Mouse (Mus musculus) mesoderm, embryonic 11.5 days (tissue): ENCODE measurements at regions not wholly inside any gene's neighbourhood (a gene's known extent, or its start where the extent isn't known, plus 50 kb on each side); places are given as distances from the start of the nearest gene placed in this dataset.
"Not testable (repeated sequence)": the region's sequence is repeated elsewhere in the genome, so short reads cannot be mapped to it uniquely, and the experiment has no call there.

Experiments used
- DNase-seq: peaks from one replicate; pipeline ENCODE4 v3.0.0-alpha.2; 2012; ENCODE audit warnings: low read depth, low spot score

DNA sequence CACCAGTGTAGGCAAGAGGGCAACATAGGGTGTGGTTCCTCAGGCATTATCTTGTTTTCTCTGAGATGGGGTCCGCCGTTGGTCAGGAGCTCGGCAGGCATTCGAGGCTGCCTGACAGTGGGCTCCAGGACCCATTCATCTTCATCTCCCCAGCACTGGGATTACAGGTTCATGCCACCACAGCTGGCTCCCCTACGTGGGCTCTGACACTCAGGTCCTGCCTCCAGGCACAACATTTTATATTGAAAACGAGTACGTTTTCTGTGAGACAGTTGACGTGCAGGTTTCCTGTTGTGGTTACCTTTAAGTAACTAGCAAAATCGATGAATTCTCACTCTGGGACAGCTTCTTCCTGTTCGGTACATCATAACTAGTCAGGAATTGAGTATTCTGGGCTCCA is 157.3 kb upstream of the Arglu1 start:
- DNase-seq, result no peak

DNA sequence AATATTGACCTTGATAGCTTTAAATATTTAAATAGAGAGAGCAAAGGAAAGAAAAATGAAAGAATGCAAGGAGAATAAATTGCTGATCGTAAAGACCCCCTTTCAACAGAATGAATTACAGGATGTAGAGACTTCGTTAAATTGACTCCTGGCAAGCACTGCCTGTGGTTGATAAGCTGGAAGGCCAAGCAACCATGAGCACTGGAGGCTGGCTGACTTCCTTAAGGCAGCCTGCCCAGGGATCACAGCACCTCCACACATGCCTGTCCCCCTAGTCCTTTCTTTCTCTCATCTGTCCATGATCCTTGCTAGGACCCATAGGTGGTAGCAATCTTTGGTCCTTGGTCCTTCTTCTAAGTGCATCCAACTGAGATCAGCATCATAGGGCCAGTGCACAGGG is 152.0 kb upstream of the Arglu1 start:
- DNase-seq, result no peak

- DNase-seq, result not testable (repeated sequence)
These were observed 145.8 kb upstream of the Arglu1 start for GRCm38 (mm10) chr8:8836166-8836565.

- no peak for DNase-seq
These were observed 141.0 kb upstream of the Arglu1 start for GRCm38 (mm10) chr8:8831306-8831705.

GRCm38 (mm10) chr8:8829230-8829629 is 138.9 kb upstream of the Arglu1 start:
- DNase-seq, result no peak

DNA sequence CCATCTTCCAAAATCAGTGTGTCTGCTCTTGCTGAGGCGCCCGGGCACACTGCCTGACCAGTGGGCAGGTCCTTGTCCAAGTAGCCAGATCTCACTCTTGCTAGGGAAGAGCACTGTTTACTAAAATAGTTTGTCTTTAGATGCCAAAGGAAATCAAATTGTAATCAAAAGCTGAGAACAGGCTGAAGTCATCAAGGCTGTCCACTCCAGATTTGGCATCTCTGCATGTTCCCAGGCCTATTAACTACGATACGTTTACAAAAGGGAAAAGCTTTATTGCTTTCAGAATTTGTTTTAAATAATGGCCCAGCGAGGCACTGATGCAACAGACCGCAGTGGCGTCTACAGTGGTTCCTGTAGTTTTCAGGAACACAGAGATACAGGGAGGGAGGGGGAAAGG is 137.2 kb upstream of the Arglu1 start:
- no peak for DNase-seq

GRCm38 (mm10) chr8:8826801-8827200 is 136.5 kb upstream of the Arglu1 start:
- no peak for DNase-seq

DNA sequence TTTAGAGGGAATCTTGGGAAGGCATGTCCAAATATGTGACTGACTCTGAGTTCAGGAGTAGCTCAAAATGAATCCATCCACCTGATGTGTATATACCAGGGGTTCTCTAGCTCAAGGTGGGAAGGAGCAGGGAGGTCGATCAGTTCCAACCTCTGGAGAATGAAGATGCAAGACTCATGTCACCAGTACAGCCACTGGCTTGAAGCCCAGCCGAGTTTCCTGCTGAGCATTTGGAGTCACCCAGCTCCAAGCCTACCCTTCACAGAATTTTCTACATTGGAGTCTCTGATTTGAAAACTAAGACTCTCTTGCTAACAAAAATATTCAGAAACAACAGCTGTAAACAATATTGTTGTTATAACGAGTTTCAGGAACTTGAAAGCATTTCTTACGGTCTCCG is 134.6 kb upstream of the Arglu1 start:
- no peak for DNase-seq

GRCm38 (mm10) chr8:8821119-8821518 is 130.8 kb upstream of the Arglu1 start:
- DNase-seq, result no peak

GRCm38 (mm10) chr8:8820614-8821013 is 130.3 kb upstream of the Arglu1 start:
- no peak for DNase-seq

- DNase-seq, result no peak
These were observed 129.1 kb upstream of the Arglu1 start for GRCm38 (mm10) chr8:8819233-8819931.

GRCm38 (mm10) chr8:8812807-8813167 is 122.5 kb upstream of the Arglu1 start:
- DNase-seq, result no peak

DNA sequence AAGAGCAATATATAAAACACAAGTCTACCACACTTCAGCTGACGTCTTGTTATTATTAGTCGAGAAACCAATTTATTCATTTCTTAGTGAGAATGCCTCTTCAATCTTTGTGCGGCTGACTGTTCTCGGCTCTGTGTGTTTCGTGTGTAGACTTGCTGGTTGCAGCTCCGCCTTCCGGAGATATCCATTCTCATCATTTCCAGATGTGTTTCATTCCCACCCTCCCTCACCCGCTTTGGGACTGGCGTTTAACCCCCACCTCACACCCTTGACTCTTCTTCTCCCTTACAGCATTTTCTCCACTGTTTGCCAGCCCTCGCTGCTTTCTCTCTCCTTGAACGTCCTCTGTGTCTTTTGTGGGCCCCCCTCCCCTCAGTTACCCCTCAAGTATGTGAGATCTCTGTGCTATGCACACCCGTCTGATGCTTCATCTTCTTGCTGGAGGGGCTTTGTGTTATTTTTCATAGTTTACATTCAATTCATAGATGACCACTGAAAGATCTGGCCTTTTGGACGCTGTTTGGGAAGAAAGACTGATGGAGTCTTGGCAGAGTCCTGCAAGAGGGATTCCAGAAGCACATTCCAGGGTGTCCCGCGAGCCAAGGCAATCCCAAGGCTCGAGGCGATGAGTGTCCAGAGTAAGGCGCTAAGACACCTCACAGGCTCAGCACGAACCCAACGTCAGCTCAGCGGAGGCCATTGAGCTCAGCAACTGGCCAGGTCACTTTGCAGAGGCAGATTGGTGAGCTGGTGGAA is 121.9 kb upstream of the Arglu1 start:
- no peak for DNase-seq

DNA sequence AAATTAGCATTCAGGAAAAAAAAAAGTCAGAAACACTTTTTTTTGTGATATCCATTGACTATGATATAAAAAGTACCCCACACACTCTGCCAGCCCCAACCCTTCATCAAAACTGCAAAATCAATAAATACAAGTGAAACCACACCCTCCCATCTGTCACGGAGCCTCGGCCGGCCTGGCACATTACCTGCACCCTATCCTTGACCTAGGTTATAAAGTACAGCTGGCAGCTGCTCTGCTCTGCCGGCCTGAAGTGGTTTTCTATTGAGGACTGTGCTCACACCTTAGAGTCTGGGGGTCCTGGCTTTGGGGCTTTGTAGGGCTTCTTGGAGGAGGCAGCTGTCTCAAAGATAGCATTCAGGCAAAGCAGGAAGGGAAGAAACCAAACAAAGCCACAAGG is 120.6 kb upstream of the Arglu1 start:
- no peak for DNase-seq

- DNase-seq, result peak; percentile 50
These were observed 119.6 kb upstream of the Arglu1 start for GRCm38 (mm10) chr8:8809835-8810439.

DNA sequence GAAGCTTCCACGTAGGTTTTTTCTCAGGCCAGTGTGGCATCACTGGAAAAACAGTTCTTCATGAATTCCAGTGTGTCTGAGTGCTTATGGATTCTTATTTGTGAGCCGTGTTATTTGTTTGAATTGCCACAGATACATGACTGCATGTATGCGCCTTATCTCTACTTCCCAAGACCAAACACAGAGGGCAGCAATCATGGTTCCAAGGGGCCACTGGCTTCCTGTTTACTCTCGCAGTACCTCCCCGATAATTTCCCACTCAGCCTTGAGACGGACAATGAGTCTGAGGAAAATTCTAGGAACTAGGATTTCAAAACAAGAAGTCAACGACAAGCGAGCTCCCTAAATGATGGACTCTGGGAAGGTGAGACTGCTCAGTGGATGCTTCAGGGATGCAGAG is 119.0 kb upstream of the Arglu1 start:
- DNase-seq, result no peak

GRCm38 (mm10) chr8:8802761-8803340 is 112.5 kb upstream of the Arglu1 start:
- no peak for DNase-seq

- DNase-seq, result no peak
These were observed 112.0 kb upstream of the Arglu1 start for GRCm38 (mm10) chr8:8802317-8802716.

DNA sequence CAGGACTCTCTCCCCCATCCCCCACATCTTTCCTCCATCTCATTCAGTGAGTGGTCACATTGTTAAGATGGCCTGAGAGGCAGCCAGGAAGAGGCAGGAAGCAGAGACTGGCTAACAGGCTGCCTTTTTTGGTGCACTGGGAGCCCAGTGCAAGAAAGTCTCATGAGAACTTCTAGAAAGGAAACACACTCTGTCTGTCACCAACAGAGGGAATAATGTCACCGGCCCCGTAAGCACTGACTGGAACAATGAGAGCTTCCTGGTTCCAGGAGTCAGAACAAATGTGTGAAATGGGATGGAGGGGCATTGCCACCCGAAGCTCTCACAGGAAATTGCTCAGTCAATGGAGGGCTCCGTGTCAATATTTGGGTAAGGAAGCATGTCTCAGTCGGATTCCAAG is 111.3 kb upstream of the Arglu1 start:
- no peak for DNase-seq

- no peak for DNase-seq
These were observed 107.2 kb upstream of the Arglu1 start for GRCm38 (mm10) chr8:8797521-8797920.

DNA sequence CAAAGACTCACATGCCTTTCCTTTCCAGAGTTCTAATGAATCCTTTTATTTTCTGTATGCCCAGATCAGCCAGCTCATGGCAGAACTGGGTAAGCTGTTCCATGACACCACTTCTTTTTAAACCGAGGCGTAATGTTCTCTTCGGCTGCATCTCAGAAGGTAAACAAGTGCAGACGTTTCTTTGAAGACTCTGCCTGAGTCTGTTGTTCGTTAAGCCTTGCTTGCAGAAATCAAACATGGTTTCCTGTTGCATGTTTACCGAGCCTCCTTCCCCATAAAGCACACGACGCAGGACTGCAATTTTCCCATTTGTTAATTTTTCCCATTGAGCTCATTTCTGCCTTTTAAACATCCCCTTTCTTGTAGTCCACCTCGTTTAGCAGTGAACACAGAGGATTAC is 106.6 kb upstream of the Arglu1 start:
- DNase-seq, result no peak

GRCm38 (mm10) chr8:8794711-8795110 is 104.4 kb upstream of the Arglu1 start:
- DNase-seq, result peak; percentile 44

- DNase-seq, result peak; percentile 68
These were observed 89.6 kb upstream of the Arglu1 start for GRCm38 (mm10) chr8:8779931-8780330.
